Mouse (Mus musculus) heart, postnatal 0 days (tissue): ENCODE measurements at regions not wholly inside any gene's neighbourhood (a gene's known extent, or its start where the extent isn't known, plus 50 kb on each side); places are given as distances from the start of the nearest gene placed in this dataset.
A peak's percentile ranks its signal among the peaks of the same experiment; 100 is the strongest.

Experiments
- ATAC-seq: fragments of 200-750 bp; cut with Nextera tagmentation; 2 replicates; pipeline ENCODE4 v1.8.0; 2017; ENCODE audit warnings: low read depth, moderate number of reproducible peaks, moderate library complexity; ENCODE audit not compliant: insufficient read depth
- DNase-seq: peaks from one replicate; pipeline ENCODE4 v3.0.0-alpha.2; 2016; ENCODE audit warnings: low spot score
- H3K27ac ChIP-seq: fragments of 300-500 bp; sonication (generic); 2 replicates; pipeline ENCODE4 v1.5.1; 2014; ENCODE audit warnings: low read depth, mild to moderate bottlenecking
- H3K27me3 ChIP-seq: fragments of 300-500 bp; sonication (generic); 2 replicates; pipeline ENCODE4 v1.6.1; 2014; ENCODE audit warnings: low read length, mixed read lengths; ENCODE audit not compliant: control insufficient read depth, insufficient read depth
- H3K36me3 ChIP-seq: fragments of 300-500 bp; sonication (generic); replicated peaks from 2 replicates; pipeline ENCODE4 v1.6.1; 2014; ENCODE audit warnings: low read length, mixed read lengths; ENCODE audit not compliant: control insufficient read depth, insufficient read depth
- H3K4me1 ChIP-seq: fragments of 300-500 bp; sonication (generic); 2 replicates; pipeline ENCODE4 v1.6.1; 2014; ENCODE audit warnings: antibody characterized with exemption; ENCODE audit not compliant: control insufficient read depth, insufficient read depth
- H3K4me2 ChIP-seq: fragments of 300-500 bp; sonication (generic); 2 replicates; pipeline ENCODE4 v1.6.1; 2014; ENCODE audit warnings: low read depth, mild to moderate bottlenecking, low read length, moderate library complexity
- H3K4me3 ChIP-seq: fragments of 300-500 bp; sonication (generic); 2 replicates; pipeline ENCODE4 v1.5.1; 2014; ENCODE audit warnings: low read depth, low read length
- H3K9ac ChIP-seq: fragments of 300-500 bp; sonication (generic); replicated peaks from 2 replicates; pipeline ENCODE4 v1.6.1; 2014; ENCODE audit warnings: low read depth, low read length, mixed read lengths
- H3K9me3 ChIP-seq: fragments of 300-500 bp; sonication (generic); replicated peaks from 2 replicates; pipeline ENCODE4 v1.6.1; 2016; ENCODE audit warnings: low read length; ENCODE audit not compliant: control insufficient read depth
- CTCF ChIP-seq: IDR thresholded peaks from 2 replicates; pipeline ENCODE4 v1.5.1; 2016; ENCODE audit warnings: antibody characterized with exemption, control low read depth, low read depth
- EP300 ChIP-seq: IDR thresholded peaks from 2 replicates; pipeline ENCODE4 v1.6.1; 2016; ENCODE audit warnings: antibody characterized with exemption, low read depth
- WGBS: fragments of 180-500 bp; shearing (Covaris S2); extraction: QIAGEN DNeasy Blood & Tissue Kit; methylation state at CpG from one replicate; pipeline ENCODE4 v1.1.7; 2014; 5-methylcytosine and 5-hydroxymethylcytosine counted together

DNA sequence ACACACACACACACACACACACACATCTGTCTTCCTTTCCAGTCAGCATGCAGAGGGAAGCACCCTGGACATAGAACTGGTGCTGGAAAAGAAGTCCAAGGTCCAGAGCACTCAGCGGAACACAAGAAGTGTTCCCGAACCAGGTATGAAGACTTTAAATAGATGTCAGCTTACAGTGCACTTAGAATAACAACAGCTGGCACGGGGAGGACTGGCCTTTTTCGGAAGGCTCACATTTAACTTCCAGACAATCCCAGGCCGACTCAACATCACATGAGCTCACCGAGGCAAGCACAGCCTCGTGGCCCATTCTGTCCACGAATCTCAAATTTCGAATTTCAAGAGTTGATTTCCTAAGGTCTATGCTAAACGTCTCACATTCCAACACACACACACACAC lies 70.9 kb upstream of the Slc25a33 start:
- WGBS, result 47% methylated on average over 10 of the region's 10 CpGs
- Histone ChIP-seq H3K27ac (no peak overlapping the region), H3K4me3 (no peak overlapping the region), H3K9ac (no peak overlapping the region), H3K36me3 (no peaks in the 10 kb centered on the region), H3K9me3 (no peaks in the 10 kb centered on the region), H3K27me3 (no peaks in the 10 kb centered on the region), H3K4me1 (peaks cover 13% of the 10 kb centered on the region; the same call in 1 of the 2 replicates), H3K4me2 (no peak overlapping the region)
- TF ChIP-seq EP300 (no peak), CTCF (no peak)
- ATAC-seq, result no peak
- no peak for DNase-seq

GRCm38 (mm10) chr4:149843736-149844135 lies 69.7 kb upstream of the Slc25a33 start:
- 49% methylated on average over 10 of the region's 10 CpGs for WGBS

DNA sequence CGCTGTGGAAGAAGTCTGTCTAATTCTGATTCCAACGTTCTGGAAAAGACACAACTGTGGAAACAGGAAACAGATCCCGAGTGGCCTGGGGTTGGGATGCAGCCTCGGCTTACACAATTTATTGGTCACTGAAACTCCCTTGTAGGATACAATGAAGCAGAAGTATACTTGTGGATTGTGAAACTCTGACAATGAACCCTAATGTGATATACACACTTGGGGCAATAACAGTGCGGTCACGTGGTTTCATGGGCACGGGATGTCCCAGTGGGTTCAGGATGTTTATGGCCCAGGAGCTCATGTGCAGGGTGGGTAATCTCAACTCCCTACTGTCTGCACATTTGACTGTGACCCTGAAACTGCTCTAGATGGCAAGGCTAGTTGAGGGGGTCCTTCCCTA lies 68.8 kb upstream of the Slc25a33 start:
- TF ChIP-seq EP300, result no peak
- no peak for TF ChIP-seq CTCF
- H3K4me1 ChIP-seq, result peaks cover 13% of the 10 kb centered on the region; the same call in 1 of the 2 replicates
- no peak overlapping the region for H3K4me3 ChIP-seq
- no peaks in the 10 kb centered on the region for H3K27me3 ChIP-seq
- H3K36me3 ChIP-seq, result no peaks in the 10 kb centered on the region
- no peak overlapping the region for H3K27ac ChIP-seq
- no peak overlapping the region for H3K4me2 ChIP-seq
- DNase-seq (no peak), ATAC-seq (no peak)
- H3K9me3 ChIP-seq, result no peaks in the 10 kb centered on the region
- WGBS, result 82% methylated on average over 7 of the region's 7 CpGs
- no peak overlapping the region for H3K9ac ChIP-seq

More at GRCm38 (mm10) chr4:149843736-149844135, 69.7 kb upstream of the Slc25a33 start:
- DNase-seq, result no peak
- no peak for ATAC-seq
- no peak for TF ChIP-seq EP300
- no peak for TF ChIP-seq CTCF
- Histone ChIP-seq H3K4me2 (no peak overlapping the region), H3K27me3 (no peaks in the 10 kb centered on the region), H3K27ac (no peak overlapping the region), H3K36me3 (no peaks in the 10 kb centered on the region), H3K9ac (no peak overlapping the region), H3K4me3 (no peak overlapping the region), H3K9me3 (no peaks in the 10 kb centered on the region), H3K4me1 (peaks cover 13% of the 10 kb centered on the region; the same call in 1 of the 2 replicates)

GRCm38 (mm10) chr4:149841856-149842255 lies 67.8 kb upstream of the Slc25a33 start:
- H3K27ac ChIP-seq, result no peak overlapping the region
- WGBS, result 80% methylated on average over 6 of the region's 6 CpGs
- no peak for ATAC-seq
- H3K4me3 ChIP-seq, result no peak overlapping the region
- no peaks in the 10 kb centered on the region for H3K36me3 ChIP-seq
- no peaks in the 10 kb centered on the region for H3K27me3 ChIP-seq
- H3K9ac ChIP-seq, result no peak overlapping the region
- H3K4me2 ChIP-seq, result no peak overlapping the region
- H3K4me1 ChIP-seq, result peaks cover 13% of the 10 kb centered on the region; the same call in 1 of the 2 replicates
- no peak for DNase-seq
- no peak for TF ChIP-seq EP300
- peak; percentile 61 for TF ChIP-seq CTCF
- H3K9me3 ChIP-seq, result no peaks in the 10 kb centered on the region

- Histone ChIP-seq H3K4me1 (peaks cover 13% of the 10 kb centered on the region; the same call in 1 of the 2 replicates), H3K36me3 (no peaks in the 10 kb centered on the region), H3K4me2 (no peak overlapping the region), H3K4me3 (no peak overlapping the region), H3K9me3 (no peaks in the 10 kb centered on the region), H3K27ac (peak overlapping the region; percentile 56), H3K9ac (no peak overlapping the region), H3K27me3 (no peaks in the 10 kb centered on the region)
- DNase-seq, result peak; percentile 70
- 44% methylated on average over 12 of the region's 12 CpGs for WGBS
- ATAC-seq, result peak; percentile 86
- TF ChIP-seq CTCF, result no peak
- TF ChIP-seq EP300, result no peak
These were observed 66.6 kb upstream of the Slc25a33 start for GRCm38 (mm10) chr4:149840511-149841292.

GRCm38 (mm10) chr4:149838682-149839081 lies 64.6 kb upstream of the Slc25a33 start:
- no peak overlapping the region for H3K4me2 ChIP-seq
- H3K27me3 ChIP-seq, result no peaks in the 10 kb centered on the region
- no peak for DNase-seq
- no peaks in the 10 kb centered on the region for H3K36me3 ChIP-seq
- WGBS, result 9% methylated on average over 3 of the region's 3 CpGs
- H3K27ac ChIP-seq, result no peak overlapping the region
- no peaks in the 10 kb centered on the region for H3K9me3 ChIP-seq
- peak; percentile 39; the same call in 1 of the 2 replicates for ATAC-seq
- peaks cover 13% of the 10 kb centered on the region; the same call in 1 of the 2 replicates for H3K4me1 ChIP-seq
- no peak overlapping the region for H3K4me3 ChIP-seq
- H3K9ac ChIP-seq, result no peak overlapping the region
- peak; percentile 66 for TF ChIP-seq CTCF
- TF ChIP-seq EP300, result no peak
